Mouse (Mus musculus) spleen, postnatal 4 days (tissue): ENCODE results near the gene Mrpl45.
"Not testable (repeated sequence)": the region's sequence is repeated elsewhere in the genome, so short reads cannot be mapped to it uniquely, and the experiment has no call there.

ENCODE experiments used
- DNase-seq, 2 experiments: peaks; one replicate each; pipeline ENCODE4 v3.0.0; 2022; ENCODE audit warnings: low spot score in 2 of 2

Gene Mrpl45

GRCm38 (mm10) chr11:97296542-97296941 is 19.0 kb upstream of the Mrpl45 start:
- DNase-seq, result no peak

- DNase-seq, result no peak
Observed at GRCm38 (mm10) chr11:97299939-97300338, 15.6 kb upstream of the Mrpl45 start.

- no peak for DNase-seq
Observed at GRCm38 (mm10) chr11:97301406-97301805, 14.1 kb upstream of the Mrpl45 start.

- DNase-seq, result no peak
Observed at GRCm38 (mm10) chr11:97302231-97302781, 13.2 kb upstream of the Mrpl45 start.

- no peak for DNase-seq
Observed at GRCm38 (mm10) chr11:97304631-97305030, 10.9 kb upstream of the Mrpl45 start.

GRCm38 (mm10) chr11:97307294-97308069 is 8.0 kb upstream of the Mrpl45 start:
- no peak for DNase-seq

GRCm38 (mm10) chr11:97308806-97309450 is 6.6 kb upstream of the Mrpl45 start:
- no peak for DNase-seq

GRCm38 (mm10) chr11:97309451-97309836 is 6.1 kb upstream of the Mrpl45 start:
- peak; percentile 28 to 67 for DNase-seq

GRCm38 (mm10) chr11:97309911-97310571 is 5.5 kb upstream of the Mrpl45 start:
- DNase-seq, result peak; percentile 49 to 72

- DNase-seq, result no peak
Observed at GRCm38 (mm10) chr11:97310895-97311631, 4.5 kb upstream of the Mrpl45 start.

GRCm38 (mm10) chr11:97312871-97313270 is 2.6 kb upstream of the Mrpl45 start:
- not testable (repeated sequence) for DNase-seq

- no peak for DNase-seq
Observed at GRCm38 (mm10) chr11:97314110-97314509, 1.4 kb upstream of the Mrpl45 start.

- no peak for DNase-seq
Observed at GRCm38 (mm10) chr11:97314751-97315503, 589 bp upstream of the Mrpl45 start.

- DNase-seq, result no peak
Observed at GRCm38 (mm10) chr11:97321197-97321596, 5.7 kb downstream of the Mrpl45 start.

GRCm38 (mm10) chr11:97321894-97322600 is 6.5 kb downstream of the Mrpl45 start:
- DNase-seq, result not testable (repeated sequence)

GRCm38 (mm10) chr11:97325224-97325623 is 9.7 kb downstream of the Mrpl45 start:
- no peak for DNase-seq

GRCm38 (mm10) chr11:97328148-97328547 is 12.6 kb downstream of the Mrpl45 start:
- peak; percentile 48 to 83 for DNase-seq

- DNase-seq, result no peak
Observed at GRCm38 (mm10) chr11:97330315-97330714, 14.8 kb downstream of the Mrpl45 start.

GRCm38 (mm10) chr11:97331231-97332190 is 16.0 kb downstream of the Mrpl45 start:
- no peak for DNase-seq
